Mouse (Mus musculus): Measurements from ENCODE around the gene Stard3nl. TPM values are rescaled to one million over a fixed set of nuclear protein-coding genes. Genes with fewer than 3 reads are reported as not detected.
"Not testable (repeated sequence)": the region's sequence is repeated elsewhere in the genome, so short reads cannot be mapped to it uniquely, and the experiment has no call there.

Stard3nl gene
- total RNA-seq, 4 experiments from 2014 or later = 37.0 to 46.0 (median 38.9) TPM

DNA sequence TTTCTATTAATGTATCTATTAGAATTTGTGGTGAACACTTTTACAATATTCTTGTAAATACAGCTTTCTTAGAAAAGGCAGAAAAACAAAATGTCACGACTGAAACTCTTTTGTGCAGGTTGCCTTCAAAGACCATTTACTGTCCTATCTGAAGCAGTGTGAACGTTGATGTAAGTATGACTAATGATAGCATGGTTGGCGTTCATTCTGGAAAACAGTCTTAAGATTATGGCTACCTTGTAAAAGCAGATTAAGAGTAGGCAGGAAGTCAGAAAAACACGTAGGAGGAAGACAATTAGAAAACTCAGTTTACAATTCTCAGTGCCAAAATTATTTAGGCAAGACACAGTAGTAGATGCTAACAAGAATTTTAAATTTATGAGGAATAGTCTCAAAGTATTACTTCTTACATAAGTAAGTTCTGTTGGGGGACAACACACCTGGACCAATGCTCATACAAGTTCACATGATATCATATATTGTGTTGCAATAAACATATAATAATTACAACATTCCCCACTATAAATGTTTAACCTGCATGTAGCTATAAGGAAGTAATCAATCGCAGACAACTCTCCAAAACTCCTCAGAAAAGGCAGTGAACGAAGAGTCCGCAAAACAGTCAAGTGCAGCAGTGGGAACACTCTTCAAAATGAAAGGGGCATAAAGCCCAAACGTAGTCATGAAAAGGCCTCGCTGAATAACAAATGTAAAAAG, 14.3 kb downstream of the Stard3nl start:
- no peak for DNase-seq

DNA sequence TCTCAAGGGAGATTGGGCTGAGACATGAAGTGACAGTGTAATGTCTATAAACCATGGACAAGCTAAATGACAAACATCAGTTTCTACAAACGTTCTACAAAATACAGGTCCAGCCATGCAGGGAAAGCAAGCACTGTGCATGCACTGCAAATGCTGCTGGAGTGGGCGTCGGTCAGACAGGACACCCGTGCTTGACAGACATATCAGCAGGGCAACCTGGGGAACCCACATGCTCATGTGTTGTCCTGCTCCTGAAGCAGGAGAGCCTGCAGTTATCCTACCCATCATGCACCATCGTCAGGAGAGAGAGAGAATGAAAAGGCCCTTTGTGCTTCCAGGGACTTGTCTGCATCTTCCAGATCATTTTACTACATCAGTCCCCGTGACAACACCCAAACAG, 16.3 kb downstream of the Stard3nl start:
- DNase-seq = no peak

DNA sequence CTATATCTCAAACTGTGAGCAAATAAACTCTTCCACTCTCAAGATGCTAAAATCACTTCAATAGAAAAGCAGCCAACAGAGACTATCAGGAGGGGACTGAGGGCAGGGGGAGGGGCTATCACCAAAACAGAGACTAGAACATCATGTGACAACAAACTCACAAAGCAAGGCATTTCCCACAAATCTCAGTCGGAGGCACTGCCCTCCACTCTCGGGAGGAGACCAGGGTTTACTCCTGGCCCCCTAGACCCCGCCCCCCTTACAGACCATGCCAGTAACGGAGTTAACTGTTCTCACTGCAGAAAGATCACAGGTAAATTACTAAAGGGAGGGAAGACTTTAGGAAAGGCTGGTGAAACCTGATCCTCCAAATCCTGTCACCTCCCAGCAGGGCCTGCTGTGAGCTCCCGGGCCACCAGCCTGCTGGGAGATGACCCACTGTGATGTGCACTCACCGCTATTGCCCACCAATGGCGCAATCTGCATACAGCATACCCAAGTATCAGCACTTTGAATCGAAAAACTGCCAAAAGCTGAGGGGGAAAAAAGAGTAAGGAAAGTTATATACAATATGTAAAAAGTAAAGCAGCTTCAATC, 23.4 kb downstream of the Stard3nl start:
- DNase-seq = no peak

DNA sequence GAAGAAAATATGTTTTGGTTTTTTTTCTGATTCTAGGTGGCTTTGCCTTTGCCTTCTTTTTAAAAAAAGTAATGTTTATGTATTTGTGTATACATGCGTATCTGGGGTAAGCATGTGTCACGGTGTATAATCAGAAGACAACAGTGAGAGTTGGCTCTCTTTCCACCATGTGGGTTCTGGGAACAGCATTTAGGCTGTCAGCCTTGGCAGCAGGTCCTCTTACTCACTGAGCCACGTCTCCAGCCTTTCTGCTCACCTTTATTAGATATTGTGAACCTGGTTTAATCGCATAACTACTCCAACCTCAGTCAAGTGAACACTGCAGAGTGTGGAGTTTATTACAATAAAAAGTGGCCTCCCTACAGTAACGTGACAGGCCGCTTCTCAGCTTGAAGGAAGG, 26.8 kb downstream of the Stard3nl start:
- no peak for DNase-seq

DNA sequence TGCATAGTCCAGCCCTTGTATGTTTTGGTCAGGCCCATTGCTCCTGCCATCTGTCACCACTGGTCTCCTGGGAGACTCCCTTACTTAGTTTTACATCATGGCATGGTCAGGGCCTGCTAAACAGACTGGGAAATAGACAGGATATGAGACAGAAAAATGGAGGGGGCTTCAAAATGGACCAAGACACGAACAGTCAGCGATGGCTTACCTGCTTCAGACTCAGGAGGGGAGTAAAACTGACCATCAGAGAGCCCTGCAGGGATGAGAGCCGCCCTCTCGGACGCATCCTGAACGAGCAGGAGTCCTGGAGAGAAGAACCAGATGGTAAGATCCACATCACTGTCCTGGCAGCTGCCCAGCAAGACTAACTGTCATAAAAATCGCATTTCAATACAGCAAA, 28.1 kb downstream of the Stard3nl start:
- DNase-seq = no peak

DNA sequence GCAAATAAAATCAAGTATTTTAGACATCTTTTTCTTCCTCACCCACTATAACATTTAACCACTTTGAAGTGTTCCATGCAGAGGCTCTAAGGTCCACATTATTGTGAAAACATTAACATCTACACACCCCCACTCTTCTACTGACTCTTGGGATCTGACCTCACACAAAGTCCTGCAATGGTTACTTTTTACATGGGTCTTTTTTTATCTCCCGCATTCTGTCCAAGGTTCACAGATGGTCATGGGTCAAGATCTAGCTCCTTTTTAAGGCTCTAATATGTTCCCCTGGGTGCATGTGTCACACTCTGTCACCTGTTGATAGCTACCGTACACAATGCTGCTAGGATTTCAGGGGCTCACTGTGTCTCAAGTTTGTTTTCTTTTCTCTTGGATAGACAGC, 28.7 kb downstream of the Stard3nl start:
- no peak for DNase-seq

DNA sequence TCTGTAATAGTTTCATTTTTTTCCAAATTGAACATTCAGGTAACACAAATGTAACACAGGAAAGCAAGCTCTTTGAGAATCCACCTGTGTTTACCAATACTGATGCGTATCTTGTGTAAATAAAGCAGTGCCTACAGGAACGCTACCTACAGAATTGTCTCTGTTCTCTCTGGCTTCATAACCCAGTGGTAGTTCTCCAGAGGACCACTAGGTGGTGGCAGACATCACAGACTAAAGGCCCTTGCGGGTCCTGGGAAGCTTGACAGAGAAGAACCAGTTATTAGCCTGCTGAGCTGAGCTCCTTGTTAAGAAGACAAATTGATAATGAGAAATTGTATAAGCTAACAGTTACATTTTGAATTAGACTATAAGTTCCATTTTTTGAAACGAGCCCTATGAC, 30.0 kb downstream of the Stard3nl start:
- no peak for DNase-seq

DNA sequence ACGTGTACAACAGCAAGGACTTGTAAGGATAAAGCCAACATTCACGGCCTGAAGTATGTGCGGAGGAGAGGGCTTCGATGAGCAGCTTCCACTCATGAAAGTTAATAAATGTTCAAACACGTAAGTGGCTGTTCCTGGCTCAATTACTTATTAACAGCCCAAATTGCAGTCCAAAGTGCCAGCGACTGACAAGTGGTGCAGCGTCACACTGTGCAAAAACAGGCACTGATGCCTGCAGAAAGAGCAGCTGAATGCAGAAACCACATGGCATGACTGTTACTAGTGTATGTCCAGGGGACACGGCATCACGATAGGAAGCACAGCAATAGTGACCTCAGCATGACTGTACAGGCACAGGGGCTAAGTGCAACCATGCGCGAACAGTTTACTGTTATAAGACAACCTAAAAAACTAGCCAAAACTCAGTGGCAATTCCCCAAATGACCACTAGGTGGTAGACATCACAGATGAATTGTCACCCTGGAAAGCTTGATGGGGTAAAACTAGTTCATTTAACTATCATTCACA, 31.3 kb downstream of the Stard3nl start:
- DNase-seq = no peak

DNA sequence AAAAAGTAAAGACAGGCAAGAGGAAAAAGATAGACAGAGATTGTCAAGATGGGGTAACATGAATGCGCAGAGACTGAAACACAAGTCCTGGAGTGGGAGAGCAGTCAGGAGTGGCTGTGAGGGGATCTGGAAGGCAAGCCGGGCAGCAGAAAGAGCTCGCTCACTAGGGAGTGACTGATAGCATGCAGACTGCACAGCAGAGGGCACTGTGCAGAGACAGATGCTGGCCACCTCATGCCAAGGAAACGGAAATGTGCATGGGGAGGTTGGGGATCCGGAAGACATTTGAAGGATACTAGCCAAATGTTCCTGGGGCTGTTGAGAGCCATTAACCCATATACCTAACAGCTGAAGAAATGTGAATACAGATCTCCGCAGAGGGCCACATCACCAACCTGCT, 33.2 kb downstream of the Stard3nl start:
- DNase-seq = no peak

DNA sequence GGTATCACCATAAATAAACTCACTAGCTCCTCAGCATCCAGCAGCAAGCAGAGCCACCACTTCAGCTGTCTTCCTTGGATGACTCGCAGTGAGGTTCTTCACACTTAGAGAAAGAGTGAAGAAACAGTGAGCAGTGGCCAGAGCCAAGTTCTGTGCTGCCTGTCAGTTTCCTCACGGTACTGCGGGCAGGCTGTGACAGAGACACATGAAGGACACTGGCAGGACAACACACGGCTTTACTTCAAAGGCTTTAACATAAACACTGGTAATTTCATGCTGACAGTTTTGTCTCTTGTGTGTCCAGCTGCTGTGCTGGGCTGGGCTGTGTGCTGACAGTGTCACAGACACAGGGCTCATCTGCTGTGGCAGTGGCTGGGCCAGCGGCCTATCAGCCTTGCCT, 37.6 kb downstream of the Stard3nl start:
- DNase-seq = no peak

DNA sequence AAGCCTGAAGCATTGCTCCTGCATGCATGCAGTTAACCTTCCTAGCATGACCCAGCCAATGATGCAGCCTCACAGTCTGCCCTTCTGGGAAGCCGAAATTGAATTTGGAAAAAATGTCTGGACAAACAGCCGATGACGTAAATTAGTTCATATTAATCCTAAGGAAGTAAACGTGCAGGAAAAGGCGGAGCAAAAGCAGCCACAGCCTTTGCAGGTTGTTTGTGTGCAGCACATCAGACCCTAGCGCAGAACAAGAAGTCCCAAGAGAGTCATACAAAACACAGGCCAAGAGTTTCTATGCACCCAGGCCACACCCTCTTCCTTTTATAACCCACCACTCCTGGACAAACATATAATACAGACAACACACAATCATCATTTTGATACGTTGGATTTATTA, 38.3 kb downstream of the Stard3nl start:
- DNase-seq = no peak

DNA sequence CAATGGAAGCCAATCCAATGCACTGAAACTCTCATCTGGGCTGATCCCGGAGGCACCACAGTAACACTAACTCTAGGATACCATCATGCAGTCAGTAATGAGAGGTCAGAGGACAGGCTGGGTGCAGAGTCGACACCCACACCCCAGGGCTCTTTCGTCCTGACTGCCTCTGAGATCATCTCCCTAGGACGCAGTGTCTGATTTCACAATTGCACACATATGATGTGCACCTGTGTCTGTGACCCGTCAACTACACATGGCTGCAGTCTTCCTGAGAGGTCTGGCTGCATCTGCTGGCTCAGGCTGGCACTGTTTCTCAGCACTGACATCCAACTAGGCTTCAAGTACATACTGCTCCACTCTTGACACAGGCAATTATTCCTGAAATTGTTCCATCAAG, 38.9 kb downstream of the Stard3nl start:
- no peak for DNase-seq

DNA sequence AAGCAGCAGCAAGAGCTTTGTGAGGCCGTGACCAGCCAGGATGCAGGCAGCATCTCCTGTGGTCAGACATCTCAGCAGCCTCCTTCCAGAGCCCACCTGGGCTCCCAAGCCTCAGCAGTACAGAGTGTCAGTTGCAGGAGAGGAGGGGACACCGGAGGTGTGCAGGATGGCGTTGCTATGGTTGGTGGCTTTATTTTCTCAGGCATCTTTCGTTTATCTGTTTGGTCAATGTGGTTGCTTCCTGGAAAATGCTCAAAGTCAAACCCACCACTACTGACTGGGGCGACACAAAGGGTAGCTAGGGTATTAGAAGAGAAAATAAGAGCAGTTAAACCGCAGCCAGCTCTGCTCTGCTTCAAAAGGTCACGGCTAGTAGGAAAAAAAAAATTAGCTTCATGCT, 39.5 kb downstream of the Stard3nl start:
- no peak for DNase-seq

DNA sequence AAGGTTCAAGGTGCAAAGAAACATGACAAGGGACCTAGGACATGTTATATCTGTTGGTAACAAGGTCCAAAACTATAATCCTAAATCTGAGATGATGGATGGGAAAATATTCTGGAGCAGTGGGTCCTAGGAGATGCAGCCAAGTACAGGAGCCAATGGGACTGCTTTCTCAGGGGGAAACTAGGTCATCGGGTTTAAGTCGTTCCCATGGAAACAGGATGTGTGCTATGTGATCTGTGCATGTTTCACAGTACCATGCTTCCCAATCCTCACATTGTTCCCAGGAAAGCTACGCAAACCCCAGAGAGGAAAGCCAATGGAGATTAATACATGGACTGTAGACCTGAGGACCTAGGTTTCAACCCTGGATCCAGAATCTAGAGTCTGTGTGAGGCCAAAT, 42.8 kb downstream of the Stard3nl start:
- no peak for DNase-seq

DNA sequence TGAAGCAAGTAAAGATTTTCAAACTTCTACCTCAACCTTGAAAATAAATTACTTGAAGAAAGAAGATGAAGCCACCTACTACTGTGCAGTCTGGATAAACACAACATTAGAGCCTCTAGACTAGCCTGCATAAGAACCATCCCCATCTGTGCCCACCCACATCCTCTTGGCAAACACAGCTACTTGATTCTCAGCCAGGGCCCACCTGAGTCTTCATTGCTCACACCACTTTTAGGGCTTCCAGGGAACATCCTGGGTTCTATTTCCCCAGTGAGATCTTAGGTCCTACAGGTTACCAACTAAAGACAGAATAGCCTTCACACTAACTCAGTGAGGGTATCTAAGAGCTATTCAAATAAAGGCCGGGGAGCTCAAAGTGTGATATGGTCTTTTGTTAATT, 55.2 kb downstream of the Stard3nl start:
- not testable (repeated sequence) for DNase-seq

DNA sequence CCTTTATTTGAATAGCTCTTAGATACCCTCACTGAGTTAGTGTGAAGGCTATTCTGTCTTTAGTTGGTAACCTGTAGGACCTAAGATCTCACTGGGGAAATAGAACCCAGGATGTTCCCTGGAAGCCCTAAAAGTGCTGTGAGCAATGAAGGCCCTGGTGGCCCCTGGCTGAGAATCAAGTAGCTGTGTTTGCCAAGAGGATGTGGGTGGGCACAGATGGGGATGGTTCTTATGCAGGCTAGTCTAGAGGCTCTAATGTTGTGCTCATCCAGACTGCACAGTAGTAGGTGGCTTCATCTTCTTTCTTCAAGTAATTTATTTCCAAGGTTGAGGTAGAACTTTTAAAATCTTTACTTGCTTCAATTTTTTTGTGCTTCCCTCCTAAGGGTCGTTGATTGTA, 59.3 kb downstream of the Stard3nl start:
- not testable (repeated sequence) for DNase-seq

Other genes with a start within 250 kb of the Stard3nl start
- 10 to 100 TPM; 17.2 to 34.9 (median 22.9) TPM for gene Epdr1, start 224.1 kb upstream of the Stard3nl start, total RNA-seq (2022)
- 1 to 10 TPM; 2.6 to 6.4 (median 4.2) TPM for gene Sfrp4, start 227.3 kb upstream of the Stard3nl start, total RNA-seq (2022)